Mouse (Mus musculus): ENCODE results near the gene Gbe1.

The Gbe1 gene

GRCm38 (mm10) chr16:70313886-70314577 is at the start of gene Gbe1:
TSS of gene Gbe1 (plus strand) at chr16:70313949.
- peak; percentile 94 for DNase-seq (ENCODE audit: low read depth, low spot score)

GRCm38 (mm10) chr16:70310691-70311090 is 3.1 kb upstream of the Gbe1 start:
- no peak for DNase-seq (ENCODE audit: low read depth, low spot score)

- no peak for DNase-seq (ENCODE audit: low read depth, low spot score)
Measured at GRCm38 (mm10) chr16:70313496-70313885, 258 bp upstream of the Gbe1 start.

GRCm38 (mm10) chr16:70314578-70314930 is 805 bp downstream of the Gbe1 start:
- DNase-seq (ENCODE audit: low read depth, low spot score), result no peak

DNA sequence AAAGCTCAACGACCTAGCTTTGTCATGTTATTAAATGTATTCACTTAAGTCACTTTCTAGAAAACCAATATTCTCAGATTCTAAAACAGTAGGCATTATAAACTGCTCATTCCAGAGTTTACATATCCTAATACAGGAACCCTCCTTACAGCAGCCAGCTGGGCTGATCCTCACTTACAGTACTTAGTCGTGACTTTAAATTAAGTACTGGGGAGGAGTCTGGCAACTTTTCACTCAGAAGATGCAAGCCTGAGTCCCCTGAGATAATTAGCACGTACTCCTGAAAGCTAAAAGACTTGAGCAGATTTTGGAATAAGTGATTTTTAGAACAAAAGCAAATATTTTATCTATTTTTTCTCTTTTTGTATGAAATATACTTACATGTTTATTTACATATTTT is 1.5 kb downstream of the Gbe1 start:
- DNase-seq (ENCODE audit: low read depth, low spot score), result no peak

GRCm38 (mm10) chr16:70315862-70316390 is 2.2 kb downstream of the Gbe1 start:
- no peak for DNase-seq (ENCODE audit: low read depth, low spot score)

- DNase-seq (ENCODE audit: low read depth, low spot score), result no peak
Measured at GRCm38 (mm10) chr16:70319388-70319787, 5.6 kb downstream of the Gbe1 start.

DNA sequence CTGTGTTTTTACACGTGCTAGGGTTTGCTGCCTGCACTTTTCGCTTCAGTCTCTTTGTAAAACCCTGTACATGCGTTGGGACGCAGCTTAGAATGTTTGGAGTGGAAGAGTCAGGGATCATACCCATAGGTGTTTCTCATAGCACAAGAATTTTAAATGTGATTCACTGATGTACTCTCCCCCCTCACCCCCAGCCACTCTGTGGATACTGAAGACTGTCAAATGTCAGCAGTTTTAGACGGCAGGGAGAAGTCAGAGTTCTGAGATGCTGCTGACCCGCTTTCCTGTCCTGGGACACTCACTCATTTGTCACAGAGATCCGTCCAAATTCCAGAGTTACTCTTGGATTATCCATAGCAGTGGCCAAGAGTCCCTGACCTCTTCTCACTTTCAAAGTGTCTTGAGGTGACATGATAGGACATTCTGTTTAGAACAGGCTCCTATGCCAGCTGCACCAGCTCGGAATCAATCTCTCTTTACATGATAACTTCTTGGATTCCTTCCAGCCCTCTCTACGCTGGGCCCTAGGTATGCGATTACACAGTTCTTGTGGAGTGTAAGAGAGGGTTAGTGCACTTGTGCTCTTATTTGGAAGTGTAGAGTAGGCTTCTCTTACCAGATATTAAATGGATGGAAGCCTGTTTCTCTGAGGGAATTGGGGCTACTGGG is 7.0 kb downstream of the Gbe1 start:
- DNase-seq (ENCODE audit: low read depth, low spot score), result no peak

DNA sequence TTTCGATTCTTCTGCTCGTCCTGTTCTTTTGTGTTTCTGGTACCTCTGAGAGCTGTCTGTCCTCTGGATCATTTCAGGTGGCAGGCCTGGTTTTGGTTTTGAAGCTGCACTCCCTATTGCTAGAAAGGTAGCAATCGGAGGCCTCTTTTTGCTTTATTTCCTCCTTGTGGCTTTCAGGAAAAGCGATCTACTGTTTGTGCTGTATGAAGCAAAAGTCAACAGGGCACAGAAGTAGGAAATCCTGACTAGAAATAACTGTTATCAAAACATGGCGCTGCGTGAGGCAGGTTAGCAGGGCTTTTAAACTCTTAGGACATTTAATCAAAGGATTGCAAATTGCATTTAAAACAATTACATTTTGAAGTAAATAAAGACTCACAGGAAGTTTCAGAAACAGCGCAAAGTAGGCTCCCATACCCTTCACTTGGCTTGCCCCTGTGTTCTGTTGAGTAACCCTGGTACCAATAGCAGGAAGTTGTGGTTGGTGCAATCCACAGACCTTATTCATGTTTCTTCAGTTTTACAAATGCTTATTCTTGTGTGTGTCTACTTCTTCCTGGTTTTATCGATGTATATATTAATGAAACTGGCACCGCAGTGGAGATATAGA is 12.7 kb downstream of the Gbe1 start:
- DNase-seq (ENCODE audit: low read depth, low spot score), result peak; percentile 71

GRCm38 (mm10) chr16:70328566-70328965 is 14.8 kb downstream of the Gbe1 start:
- DNase-seq (ENCODE audit: low read depth, low spot score), result no peak

DNA sequence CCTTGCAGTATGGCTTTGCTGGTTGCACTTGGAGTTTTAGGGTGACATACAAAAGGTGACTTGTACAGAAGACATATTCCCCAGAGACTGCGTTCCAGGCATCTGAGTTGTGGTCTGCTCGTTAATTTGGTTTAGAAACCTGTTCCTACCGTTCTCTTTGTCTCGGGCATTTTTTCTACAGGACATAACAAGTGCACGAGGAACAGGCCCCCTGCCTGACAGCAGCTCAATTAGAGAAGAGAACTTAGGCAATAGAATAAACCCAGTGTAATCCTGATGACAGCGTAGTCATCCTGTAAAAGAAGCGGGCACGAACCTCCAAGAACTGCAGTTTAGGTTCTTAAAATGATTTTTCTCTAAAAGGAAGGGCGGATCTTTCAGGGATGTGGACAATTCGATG is 15.3 kb downstream of the Gbe1 start:
- DNase-seq (ENCODE audit: low read depth, low spot score), result no peak

DNA sequence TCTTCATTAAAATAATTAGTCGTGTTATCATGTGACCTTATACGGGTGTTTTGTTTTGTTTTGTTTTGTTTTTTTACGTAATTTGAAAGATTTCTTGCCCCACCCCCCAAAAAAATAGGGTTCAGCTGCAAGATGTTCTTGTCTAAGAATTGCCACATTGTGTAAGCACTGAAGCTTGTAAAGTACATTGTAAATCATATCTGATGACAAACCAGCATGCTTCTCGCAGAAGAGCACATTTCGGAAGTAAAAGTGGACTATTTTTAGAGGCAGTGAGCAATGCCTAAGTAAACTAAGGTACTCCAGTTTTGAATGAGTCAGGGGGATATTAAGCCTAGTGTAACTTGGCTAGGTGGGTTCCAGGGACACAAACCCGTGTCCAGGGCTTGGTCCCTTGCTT is 15.7 kb downstream of the Gbe1 start:
- DNase-seq (ENCODE audit: low read depth, low spot score), result no peak

DNA sequence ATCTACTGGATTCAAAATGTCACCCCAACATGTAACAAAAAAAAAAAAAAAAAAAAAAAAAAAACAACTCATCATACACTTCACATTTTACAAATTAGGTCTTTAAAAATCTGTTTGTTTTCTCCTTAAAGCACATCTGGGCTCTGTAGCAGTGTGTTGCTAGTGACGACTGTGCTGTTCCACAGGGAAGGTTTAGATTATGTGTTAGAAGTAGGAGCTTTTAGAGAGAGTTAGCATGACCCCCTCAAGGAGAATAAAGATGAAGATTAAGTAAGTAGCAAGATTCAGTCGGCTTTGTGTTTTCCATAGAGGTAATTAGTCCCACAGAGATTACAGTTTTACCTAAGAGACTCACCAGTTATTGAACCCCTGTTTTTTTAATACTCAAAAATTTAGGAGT is 16.3 kb downstream of the Gbe1 start:
- DNase-seq (ENCODE audit: low read depth, low spot score), result no peak

DNA sequence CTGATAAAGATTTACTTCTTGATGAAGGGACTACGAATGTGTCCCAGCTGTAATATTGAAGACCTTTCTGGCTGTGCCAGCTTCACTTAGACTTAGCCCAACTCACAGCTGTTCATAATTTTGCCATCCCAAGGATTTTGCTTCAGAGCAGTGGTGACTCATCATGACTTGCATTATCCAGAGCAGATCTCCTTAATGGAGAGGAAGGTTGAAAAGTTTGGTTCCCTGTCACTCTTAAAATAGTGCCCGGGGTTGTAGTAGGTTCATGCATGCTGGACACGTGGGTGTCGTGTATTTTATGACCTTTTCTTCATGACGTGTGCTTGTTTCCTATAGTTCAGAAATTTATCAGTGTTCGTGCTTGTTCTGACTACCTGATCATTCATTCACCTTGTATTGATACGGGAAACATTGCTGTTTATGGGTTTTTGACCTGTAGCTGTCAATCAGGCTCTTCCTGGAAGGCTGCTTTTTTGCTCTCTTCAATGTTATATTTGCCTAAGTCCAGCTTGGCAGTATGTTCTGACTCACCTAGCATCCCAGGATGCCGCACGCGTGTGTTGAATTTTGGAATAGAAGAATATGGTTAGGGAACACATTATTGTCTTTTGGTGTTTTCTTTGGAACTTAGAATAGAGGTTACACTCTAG is 17.0 kb downstream of the Gbe1 start:
- no peak for DNase-seq (ENCODE audit: low read depth, low spot score)

DNA sequence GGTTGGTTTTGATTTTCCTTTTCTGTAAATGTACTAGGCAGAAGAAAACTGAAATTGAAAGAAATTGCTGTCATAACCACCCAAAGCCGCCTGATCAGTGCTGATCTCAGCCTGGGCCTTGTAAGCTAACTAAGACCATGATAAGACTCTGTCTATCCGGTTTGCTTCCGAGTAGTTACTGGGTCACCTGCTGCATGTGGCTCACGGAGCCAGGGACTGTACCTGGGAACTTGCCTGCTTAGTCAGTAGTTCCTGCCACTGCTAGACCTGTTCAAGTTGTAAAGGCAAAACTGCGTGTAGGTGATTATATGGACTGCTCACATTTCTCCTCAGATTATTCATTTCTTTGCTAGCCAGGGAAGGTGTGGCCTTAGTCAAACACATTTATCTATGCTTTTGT is 21.1 kb downstream of the Gbe1 start:
- no peak for DNase-seq (ENCODE audit: low read depth, low spot score)

GRCm38 (mm10) chr16:70335472-70335871 is 21.7 kb downstream of the Gbe1 start:
- DNase-seq (ENCODE audit: low read depth, low spot score), result no peak

DNA sequence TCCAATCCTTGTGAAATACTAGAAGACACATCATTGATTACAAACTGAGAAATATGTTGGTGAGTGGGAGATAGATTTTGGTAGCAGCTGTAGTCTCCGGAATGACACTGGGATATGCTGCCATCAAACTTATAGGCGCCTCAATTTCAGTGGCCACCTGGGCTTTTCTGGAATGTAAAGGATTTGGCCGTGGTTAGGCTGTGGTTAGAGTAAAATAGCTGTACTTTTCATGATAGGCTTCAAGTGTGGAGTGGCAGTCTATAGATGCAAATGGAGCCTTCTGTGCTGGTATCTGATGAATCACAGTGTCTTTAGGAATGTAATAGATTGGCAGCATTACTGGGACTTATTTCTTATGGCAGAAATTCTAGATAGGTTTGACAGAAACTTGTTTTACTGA is 23.9 kb downstream of the Gbe1 start:
- DNase-seq (ENCODE audit: low read depth, low spot score), result no peak

DNA sequence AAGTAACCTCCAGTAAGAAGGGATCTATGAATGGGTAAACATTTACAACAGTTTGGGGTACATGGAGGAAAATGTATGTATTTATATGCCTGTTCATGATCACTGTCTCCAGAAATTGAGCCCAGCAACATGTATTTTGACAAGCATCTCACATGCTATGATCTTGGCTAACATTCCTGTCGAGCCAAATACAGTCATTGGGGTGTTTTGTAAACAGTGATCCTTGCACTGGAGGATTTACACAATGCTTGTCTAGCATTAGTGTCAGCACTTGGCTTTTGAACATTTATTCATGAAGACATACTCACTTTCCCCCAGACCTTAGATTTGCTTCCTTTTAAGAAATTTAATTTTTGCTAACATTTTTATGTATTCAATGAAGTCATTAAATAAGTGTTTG is 30.7 kb downstream of the Gbe1 start:
- no peak for DNase-seq (ENCODE audit: low read depth, low spot score)

- DNase-seq (ENCODE audit: low read depth, low spot score), result no peak
Measured at GRCm38 (mm10) chr16:70345607-70346006, 31.9 kb downstream of the Gbe1 start.

DNA sequence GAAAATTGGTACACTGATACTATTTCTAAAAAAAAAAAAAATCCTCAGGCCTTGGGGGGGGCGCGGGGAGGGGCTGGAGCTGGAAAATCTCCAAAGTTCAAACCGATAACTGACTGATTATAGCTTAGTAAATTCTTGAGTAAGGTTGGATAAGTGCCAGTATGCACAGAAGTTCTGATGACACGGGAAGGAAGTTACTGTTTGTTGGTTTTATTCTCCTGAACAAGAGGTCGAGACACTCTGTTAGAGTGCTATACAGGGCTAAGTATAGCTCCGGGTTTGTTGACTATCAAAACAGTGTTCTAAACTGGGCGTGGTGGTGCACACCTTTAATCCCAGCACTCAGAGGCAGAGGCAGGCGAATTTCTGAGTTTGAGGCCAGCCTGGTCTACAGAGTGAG is 36.3 kb downstream of the Gbe1 start:
- no peak for DNase-seq (ENCODE audit: low read depth, low spot score)

- no peak for DNase-seq (ENCODE audit: low read depth, low spot score)
Measured at GRCm38 (mm10) chr16:70351641-70352280, 38.0 kb downstream of the Gbe1 start.

DNA sequence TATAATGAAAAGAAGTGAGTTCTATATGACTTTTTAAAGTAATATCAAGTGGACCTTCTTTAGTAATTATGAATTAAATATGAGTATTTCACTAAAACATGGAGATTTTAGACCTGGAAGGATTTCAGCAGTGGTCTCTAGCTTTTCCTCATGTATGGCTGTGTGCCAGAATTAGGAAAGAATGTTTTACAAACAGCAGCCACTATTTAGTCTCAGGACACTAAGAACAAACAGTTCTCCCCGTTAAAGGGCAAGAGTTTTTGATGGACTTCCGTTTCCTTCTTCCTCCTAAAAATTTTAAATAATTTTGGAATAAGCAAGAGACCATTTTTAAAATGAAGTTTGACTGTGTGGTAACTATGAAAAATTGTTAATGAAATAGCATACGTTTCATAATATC is 38.8 kb downstream of the Gbe1 start:
- no peak for DNase-seq (ENCODE audit: low read depth, low spot score)
